Mouse (Mus musculus) neutrophil, adult 83 days (primary cell): ENCODE measurements around the gene Emg1. TPM values are rescaled to one million over a fixed set of nuclear protein-coding genes. Genes with fewer than 3 reads are reported as not detected.

Source experiments
- total RNA-seq, 2 experiments: library from RNA; stranded (reverse); gene quantifications; one replicate each; pipeline ENCODE4 v1.2.4; 2023

Emg1 gene
- 10 to 100 TPM; 53.2 to 62.5 TPM for total RNA-seq

GRCm38 (mm10) chr6:124711824-124712782, at the start of gene Emg1, which contains the start of gene Phb2:
TSS of gene Emg1 (minus strand) at chr6:124712178.
TSS of gene Phb2 (plus strand) at chr6:124712336.

GRCm38 (mm10) chr6:124755831-124756595, 44.0 kb upstream of the Emg1 start, which contains the start of the genes Gm45234 and Atn1:
TSS of gene Gm45234 (minus strand) at chr6:124756021.
TSS of gene Atn1 (minus strand) at chr6:124756524.

GRCm38 (mm10) chr6:124740888-124741761, 29.1 kb upstream of the Emg1 start, which contains the start of gene Grcc10:
TSS of gene Grcc10 (minus strand) at chr6:124741374.

GRCm38 (mm10) chr6:124738511-124739023, 26.6 kb upstream of the Emg1 start, which contains the start of gene Ptpn6:
TSS of gene Ptpn6 (minus strand) at chr6:124738714.

GRCm38 (mm10) chr6:124662477-124663423, 49.2 kb downstream of the Emg1 start, which contains the start of gene Lpcat3:
TSS of gene Lpcat3 (plus strand) at chr6:124663027.

Other genes with a start within 250 kb of the Emg1 start
- 1 to 10 TPM; 3.1 to 4.5 TPM for gene Clstn3, start 247.4 kb downstream of the Emg1 start, total RNA-seq
- 10 to 100 TPM; 44.5 to 46.7 TPM for gene C1rl, start 219.1 kb downstream of the Emg1 start, total RNA-seq
- gene C1ra, start 199.8 kb downstream of the Emg1 start, total RNA-seq, result 1 to 10 TPM; 3.5 to 5.7 TPM
- not detected for gene C1s1, start 169.8 kb downstream of the Emg1 start, total RNA-seq
- gene C1rb, start 141.9 kb downstream of the Emg1 start, total RNA-seq, result under 1 TPM; 0.22 to 0.62 TPM
- under 1 TPM in 1 of 2 experiments, not detected in 1; 0.13 TPM for gene C1s2, start 76.1 kb downstream of the Emg1 start, total RNA-seq
- 10 to 100 TPM; 55.6 to 64.5 TPM for gene Lpcat3, start 49.2 kb downstream of the Emg1 start, total RNA-seq
- 100 to 1,000 TPM; 119 to 130 TPM for gene Phb2, start 158 bp upstream of the Emg1 start, total RNA-seq
- 100 to 1,000 TPM; 378 to 393 TPM for gene Ptpn6, start 26.5 kb upstream of the Emg1 start, total RNA-seq
- 100 to 1,000 TPM; 116 to 117 TPM for gene Grcc10, start 29.2 kb upstream of the Emg1 start, total RNA-seq
- 1 to 10 TPM in 1 of 2 experiments, not detected in 1; 1.1 TPM for gene Gm45234, start 43.8 kb upstream of the Emg1 start, total RNA-seq
- 10 to 100 TPM; 32.0 to 35.9 TPM for gene Atn1, start 44.3 kb upstream of the Emg1 start, total RNA-seq
- not detected for gene Eno2, start 57.5 kb upstream of the Emg1 start, total RNA-seq
- not detected for gene Lrrc23, start 67.5 kb upstream of the Emg1 start, total RNA-seq
- 10 to 100 TPM; 21.0 to 23.8 TPM for gene Spsb2, start 96.5 kb upstream of the Emg1 start, total RNA-seq
- 100 to 1,000 TPM; 131 to 139 TPM for gene Tpi1, start 102.1 kb upstream of the Emg1 start, total RNA-seq
- gene Usp5, start 117.3 kb upstream of the Emg1 start, total RNA-seq, result 10 to 100 TPM; 58.2 to 61.3 TPM
- 10 to 100 TPM; 77.1 to 93.0 TPM for gene Cdca3, start 117.4 kb upstream of the Emg1 start, total RNA-seq
- gene Gnb3, start 128.1 kb upstream of the Emg1 start, total RNA-seq, result not detected
- gene P3h3, start 145.6 kb upstream of the Emg1 start, total RNA-seq, result under 1 TPM; 0.55 to 0.61 TPM
- gene Gpr162, start 151.8 kb upstream of the Emg1 start, total RNA-seq, result under 1 TPM in 1 of 2 experiments, not detected in 1; 0.15 TPM
- under 1 TPM in 1 of 2 experiments, not detected in 1; 0.24 TPM for gene Cd4, start 176.0 kb upstream of the Emg1 start, total RNA-seq
- gene Lag3, start 199.5 kb upstream of the Emg1 start, total RNA-seq, result 1 to 10 TPM in 1 of 2 experiments, under 1 TPM in 1; 0.44 to 1.2 TPM
- gene Ptms, start 207.9 kb upstream of the Emg1 start, total RNA-seq, result 100 to 1,000 TPM in 1 of 2 experiments, 10 to 100 TPM in 1; 99.4 to 117 TPM
- gene Mlf2, start 219.2 kb upstream of the Emg1 start, total RNA-seq, result 10 to 100 TPM; 89.4 to 93.4 TPM